Mouse (Mus musculus) olfactory bulb, adult 2 months (tissue): ENCODE data around the gene Armh1.

Experiments
- CTCF ChIP-seq: fragments of 200-500 bp; IDR thresholded peaks from 2 replicates; pipeline ENCODE4 v1.5.1; 2012; ENCODE audit warnings: low read depth, mild to moderate bottlenecking, low read length, moderate library complexity; ENCODE audit not compliant: insufficient read depth
- POLR2A ChIP-seq: fragments of 200-500 bp; IDR thresholded peaks from 2 replicates; pipeline ENCODE4 v1.6.1; 2012; ENCODE audit warnings: mild to moderate bottlenecking, low read depth, low read length, moderate library complexity; ENCODE audit not compliant: insufficient read depth

DNA sequence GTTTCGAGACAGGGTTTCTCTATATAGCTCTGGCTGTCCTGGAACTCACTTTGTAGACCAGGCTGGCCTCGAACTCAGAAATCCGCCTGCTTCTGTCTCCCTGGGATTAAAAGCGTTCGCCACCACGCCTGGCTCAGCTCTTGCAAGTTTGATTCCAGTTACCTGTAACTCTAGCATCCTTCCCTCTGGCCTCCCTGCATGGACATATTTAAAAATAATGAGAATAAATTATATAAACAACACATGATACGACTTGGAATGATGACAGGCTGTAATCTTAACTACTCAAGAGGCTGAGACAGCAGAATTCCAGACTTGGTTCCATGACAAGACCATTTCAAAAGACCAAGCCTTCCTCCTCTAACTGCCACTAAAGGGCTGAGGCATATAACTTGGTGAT lies 61.3 kb downstream of the Armh1 start:
- TF ChIP-seq CTCF (no peak), POLR2A (no peak)
